Mouse (Mus musculus) E14TG2a.4 (cell line): ENCODE measurements around the gene Dock4.
A peak's percentile ranks its signal among the peaks of the same experiment; 100 is the strongest.

Experiments used
- H3K27me3 ChIP-seq: 2 replicates; pipeline ENCODE4 v1.6.1; 2014; ENCODE audit warnings: low read length, control low read depth; ENCODE audit not compliant: insufficient read depth
- H3K36me3 ChIP-seq: 2 replicates; pipeline ENCODE4 v1.6.1; 2014; ENCODE audit warnings: low read length, control low read depth; ENCODE audit not compliant: insufficient read depth
- H3K4me1 ChIP-seq: replicated peaks from 2 replicates; pipeline ENCODE4 v1.6.1; 2014; ENCODE audit warnings: low read depth, low read length, control low read depth
- H3K4me3 ChIP-seq: replicated peaks from 2 replicates; pipeline ENCODE4 v1.5.1; 2014; ENCODE audit warnings: mild to moderate bottlenecking, low read length
- H3K9me3 ChIP-seq: 2 replicates; pipeline ENCODE4 v1.6.1; 2014; ENCODE audit warnings: low read length, control low read depth
- CTCF ChIP-seq: conservative IDR thresholded peaks from 2 replicates; pipeline ENCODE4 v1.5.1; 2014; ENCODE audit warnings: low read length
- NANOG ChIP-seq: IDR thresholded peaks from 2 replicates; pipeline ENCODE4 v1.6.1; 2014; ENCODE audit warnings: borderline replicate concordance, low read length, mixed read lengths
- POU5F1 ChIP-seq: IDR thresholded peaks from 2 replicates; pipeline ENCODE4 v1.6.1; 2014; ENCODE audit warnings: low read length, borderline replicate concordance

Gene Dock4

GRCm38 (mm10) chr12:40798344-40799017, 352.7 kb downstream of the Dock4 start:
- H3K36me3 ChIP-seq = no peaks in the 10 kb centered on the region
- no peaks in the 10 kb centered on the region for H3K27me3 ChIP-seq
- H3K4me3 ChIP-seq = no peak overlapping the region
- no peaks in the 10 kb centered on the region for H3K9me3 ChIP-seq
- no peak for TF ChIP-seq POU5F1
- TF ChIP-seq NANOG = no peak
- no peak for TF ChIP-seq CTCF
- peaks cover 45% of the 10 kb centered on the region for H3K4me1 ChIP-seq

GRCm38 (mm10) chr12:40801456-40801855, 355.7 kb downstream of the Dock4 start:
- TF ChIP-seq NANOG (no peak), CTCF (no peak), POU5F1 (no peak)
- Histone ChIP-seq H3K4me3 (no peak overlapping the region), H3K4me1 (peaks cover 35% of the 10 kb centered on the region), H3K9me3 (no peaks in the 10 kb centered on the region), H3K27me3 (no peaks in the 10 kb centered on the region), H3K36me3 (no peaks in the 10 kb centered on the region)

GRCm38 (mm10) chr12:40805257-40805656, 359.5 kb downstream of the Dock4 start:
- Histone ChIP-seq H3K27me3 (no peaks in the 10 kb centered on the region), H3K4me3 (no peak overlapping the region), H3K36me3 (no peaks in the 10 kb centered on the region), H3K9me3 (no peaks in the 10 kb centered on the region), H3K4me1 (peaks cover 16% of the 10 kb centered on the region)
- TF ChIP-seq POU5F1 (no peak), CTCF (no peak), NANOG (no peak)

- no peaks in the 10 kb centered on the region for H3K27me3 ChIP-seq
- no peak overlapping the region for H3K4me3 ChIP-seq
- no peaks in the 10 kb centered on the region for H3K36me3 ChIP-seq
- no peak for TF ChIP-seq POU5F1
- TF ChIP-seq CTCF = no peak
- TF ChIP-seq NANOG = no peak
- no peaks in the 10 kb centered on the region for H3K9me3 ChIP-seq
- H3K4me1 ChIP-seq = peaks cover 8% of the 10 kb centered on the region
These were observed 362.2 kb downstream of the Dock4 start for GRCm38 (mm10) chr12:40807916-40808315.

- no peaks in the 10 kb centered on the region for H3K9me3 ChIP-seq
- H3K36me3 ChIP-seq = no peaks in the 10 kb centered on the region
- H3K4me1 ChIP-seq = peaks cover 9% of the 10 kb centered on the region; the same call in 1 of the 2 replicates
- H3K27me3 ChIP-seq = no peaks in the 10 kb centered on the region
- no peak overlapping the region for H3K4me3 ChIP-seq
- TF ChIP-seq POU5F1 = no peak
- no peak for TF ChIP-seq NANOG
These were observed 367.7 kb downstream of the Dock4 start for GRCm38 (mm10) chr12:40813474-40813873.

GRCm38 (mm10) chr12:40814659-40815363, 369.1 kb downstream of the Dock4 start:
- H3K36me3 ChIP-seq = no peaks in the 10 kb centered on the region
- H3K27me3 ChIP-seq = no peaks in the 10 kb centered on the region
- H3K4me1 ChIP-seq = peaks cover 9% of the 10 kb centered on the region; the same call in 1 of the 2 replicates
- no peaks in the 10 kb centered on the region for H3K9me3 ChIP-seq
- TF ChIP-seq POU5F1 = no peak
- peak; percentile 62 for TF ChIP-seq CTCF
- H3K4me3 ChIP-seq = no peak overlapping the region

GRCm38 (mm10) chr12:40818046-40818708, 372.4 kb downstream of the Dock4 start:
- Histone ChIP-seq H3K4me3 (no peak overlapping the region), H3K4me1 (peaks cover 9% of the 10 kb centered on the region; the same call in 1 of the 2 replicates), H3K27me3 (no peaks in the 10 kb centered on the region), H3K9me3 (no peaks in the 10 kb centered on the region), H3K36me3 (0 out of 2 replicates have a peak, but pooled peaks cover 4% of the 10 kb centered on the region)
- TF ChIP-seq POU5F1 (no peak), CTCF (no peak), NANOG (no peak)

GRCm38 (mm10) chr12:40823631-40824030, 377.9 kb downstream of the Dock4 start:
- no peaks in the 10 kb centered on the region for H3K9me3 ChIP-seq
- H3K4me3 ChIP-seq = no peak overlapping the region
- H3K36me3 ChIP-seq = 0 out of 2 replicates have a peak, but pooled peaks cover 4% of the 10 kb centered on the region
- H3K27me3 ChIP-seq = no peaks in the 10 kb centered on the region
- H3K4me1 ChIP-seq = no peaks in the 10 kb centered on the region
- TF ChIP-seq NANOG (no peak), CTCF (no peak), POU5F1 (no peak)
